Mouse (Mus musculus) gastrocnemius, postnatal 4 days (tissue): ENCODE results near the gene Sox18. TPM values are rescaled to one million over a fixed set of nuclear protein-coding genes. Genes with fewer than 3 reads are reported as not detected.
A peak's percentile ranks its signal among the peaks of the same experiment; 100 is the strongest.

Experiments
- DNase-seq, 2 experiments: peaks; one replicate each; pipeline ENCODE4 v3.0.0; 2021 to 2022; ENCODE audit warnings: low spot score in 2 of 2, mixed read lengths in 2 of 2
- long read RNA-seq, 2 experiments: library from polyadenylated mRNA; stranded (forward); transcript quantifications; one replicate each; pipeline ENCODE4 v2.0.0; 2021
- total RNA-seq, 2 experiments: library from RNA; stranded (reverse); gene quantifications; 2 replicates each; pipeline ENCODE4 v1.2.3; 2021

The Sox18 gene
- 10 to 100 TPM; 33.9 to 34.4 TPM for total RNA-seq
- long read RNA-seq, experiment 1, transcript Sox18-201 (2 exons, 1,620 nt): major isoform, 14 of 15 reads
- long read RNA-seq, experiment 1, partial matches to known transcripts: 1 of 15 reads
- long read RNA-seq, experiment 1, other reads (novel, unspliced or antisense): 0 of 15 reads
- long read RNA-seq, experiment 2, transcript Sox18-201 (2 exons, 1,620 nt): major isoform, 13 of 16 reads
- long read RNA-seq, experiment 2, partial matches to known transcripts: 0 of 16 reads
- long read RNA-seq, experiment 2, other reads (novel, unspliced or antisense): 3 of 16 reads

- peak in 1 of 2 experiments; percentile 24 for DNase-seq
These were observed at the start of gene Sox18 for GRCm38 (mm10) chr2:181671326-181671725. TSS of gene Sox18 (minus strand) at chr2:181671640.

- no peak for DNase-seq
These were observed 49.8 kb upstream of the Sox18 start for GRCm38 (mm10) chr2:181721200-181721599.

GRCm38 (mm10) chr2:181720061-181720460 is 48.6 kb upstream of the Sox18 start:
- no peak for DNase-seq

- no peak for DNase-seq
These were observed 45.6 kb upstream of the Sox18 start for GRCm38 (mm10) chr2:181716991-181717390.

- DNase-seq: no peak
These were observed 43.9 kb upstream of the Sox18 start for GRCm38 (mm10) chr2:181715382-181715781.

- no peak for DNase-seq
These were observed 43.5 kb upstream of the Sox18 start, which contains the start of gene Oprl1 for GRCm38 (mm10) chr2:181714903-181715326. TSS of gene Oprl1 (plus strand) at chr2:181715016.

- DNase-seq: no peak
These were observed 42.3 kb upstream of the Sox18 start for GRCm38 (mm10) chr2:181713749-181714148.

GRCm38 (mm10) chr2:181706668-181707067 is 35.2 kb upstream of the Sox18 start:
- DNase-seq: no peak

- DNase-seq: peak in 1 of 2 experiments; percentile 9
These were observed 26.8 kb upstream of the Sox18 start, which contains the start of gene Lkaaear1 for GRCm38 (mm10) chr2:181698241-181698640. TSS of gene Lkaaear1 (minus strand) at chr2:181698442.

GRCm38 (mm10) chr2:181696801-181697420 is 25.5 kb upstream of the Sox18 start:
- DNase-seq: peak in 1 of 2 experiments; percentile 13

- peak in 1 of 2 experiments; percentile 11 for DNase-seq
These were observed 24.3 kb upstream of the Sox18 start for GRCm38 (mm10) chr2:181695776-181696175.

GRCm38 (mm10) chr2:181694581-181694980 is 23.1 kb upstream of the Sox18 start:
- peak; percentile 5 to 10 for DNase-seq

- DNase-seq: peak; percentile 72 to 81
These were observed 22.2 kb upstream of the Sox18 start, which contains the start of gene Rgs19 for GRCm38 (mm10) chr2:181693339-181694280. TSS of gene Rgs19 (minus strand) at chr2:181693977.

GRCm38 (mm10) chr2:181692304-181692703 is 20.9 kb upstream of the Sox18 start:
- DNase-seq: peak; percentile 4 to 7

- DNase-seq: peak in 1 of 2 experiments; percentile 8
These were observed 20.1 kb upstream of the Sox18 start for GRCm38 (mm10) chr2:181691571-181691970.

GRCm38 (mm10) chr2:181691083-181691482 is 19.6 kb upstream of the Sox18 start:
- DNase-seq: peak; percentile 4 to 9

- peak in 1 of 2 experiments; percentile 14 for DNase-seq
These were observed 18.2 kb upstream of the Sox18 start for GRCm38 (mm10) chr2:181689466-181690160.

- DNase-seq: peak; percentile 5 to 12
These were observed 16.1 kb upstream of the Sox18 start for GRCm38 (mm10) chr2:181687586-181687985.

GRCm38 (mm10) chr2:181685686-181686085 is 14.2 kb upstream of the Sox18 start:
- DNase-seq: peak in 1 of 2 experiments; percentile 4

GRCm38 (mm10) chr2:181684713-181685112 is 13.3 kb upstream of the Sox18 start:
- DNase-seq: no peak
